Mouse (Mus musculus) embryonic fibroblast, embryonic 13.5 days (primary cell): ENCODE data around the gene Zmynd12.

Source experiments
- CTCF ChIP-seq: IDR thresholded peaks from 2 replicates; pipeline ENCODE4 v1.5.1; 2011; ENCODE audit warnings: mild to moderate bottlenecking, control low read depth, low read length, moderate library complexity, borderline replicate concordance; ENCODE audit not compliant: insufficient read depth
- POLR2A ChIP-seq: IDR thresholded peaks from 2 replicates; pipeline ENCODE4 v1.6.1; 2011; ENCODE audit warnings: low read depth, mild to moderate bottlenecking, control low read depth, low read length, moderate library complexity

DNA sequence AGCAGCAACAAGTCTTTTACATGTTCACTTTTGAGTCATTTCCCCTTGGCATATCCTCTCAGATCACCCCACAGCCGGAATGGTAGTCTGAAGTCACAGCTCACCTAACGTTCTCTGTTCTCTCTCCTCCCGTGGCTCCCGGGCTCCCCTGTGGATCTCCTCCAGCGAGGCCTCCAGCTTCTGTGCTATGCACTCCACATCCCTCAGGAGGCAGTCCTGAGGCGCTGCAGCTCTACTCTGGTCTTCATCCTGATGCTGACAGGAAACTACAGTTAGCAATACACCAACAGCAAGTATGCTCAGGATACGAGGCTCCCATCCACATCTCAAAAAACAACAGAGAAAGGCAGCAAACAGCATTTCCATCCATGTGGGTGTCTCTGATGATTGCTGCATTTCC, 21.7 kb upstream of the Zmynd12 start:
- no peak for TF ChIP-seq CTCF
- no peak for TF ChIP-seq POLR2A
